Mouse (Mus musculus) lung, postnatal 25 days (tissue): Measurements from ENCODE around the gene Vsig10l.

Experiments
- DNase-seq: peaks from one replicate; pipeline ENCODE4 v3.0.0; 2022; ENCODE audit warnings: low spot score

The Vsig10l gene

GRCm38 (mm10) chr7:43454371-43454770 is 8.6 kb upstream of the Vsig10l start:
- peak; percentile 21 for DNase-seq

- DNase-seq: no peak
These were observed 1.0 kb downstream of the Vsig10l start for GRCm38 (mm10) chr7:43463976-43464375.

- DNase-seq: peak; percentile 29
These were observed 2.0 kb downstream of the Vsig10l start for GRCm38 (mm10) chr7:43464864-43465343.

- peak; percentile 93 for DNase-seq
These were observed 2.6 kb downstream of the Vsig10l start for GRCm38 (mm10) chr7:43465344-43466098.

GRCm38 (mm10) chr7:43466099-43466694 is 3.2 kb downstream of the Vsig10l start:
- DNase-seq: peak; percentile 85

GRCm38 (mm10) chr7:43470373-43470772 is 7.4 kb downstream of the Vsig10l start:
- DNase-seq: no peak

- DNase-seq: no peak
These were observed 12.8 kb downstream of the Vsig10l start for GRCm38 (mm10) chr7:43475706-43476105.

GRCm38 (mm10) chr7:43476376-43476775 is 13.4 kb downstream of the Vsig10l start:
- no peak for DNase-seq

- no peak for DNase-seq
These were observed 18.2 kb downstream of the Vsig10l start for GRCm38 (mm10) chr7:43481191-43481590.

GRCm38 (mm10) chr7:43482090-43482716 is 19.3 kb downstream of the Vsig10l start:
- no peak for DNase-seq

GRCm38 (mm10) chr7:43483236-43483635 is 20.3 kb downstream of the Vsig10l start:
- no peak for DNase-seq

- no peak for DNase-seq
These were observed 25.7 kb downstream of the Vsig10l start for GRCm38 (mm10) chr7:43488646-43489045.

GRCm38 (mm10) chr7:43489631-43490125 is 26.7 kb downstream of the Vsig10l start, which contains the start of gene Iglon5:
Gene Iglon5, minus strand, starts transcription at chr7:43490075.
- DNase-seq: no peak

- no peak for DNase-seq
These were observed 27.2 kb downstream of the Vsig10l start for GRCm38 (mm10) chr7:43490182-43490584.

- no peak for DNase-seq
These were observed 27.9 kb downstream of the Vsig10l start for GRCm38 (mm10) chr7:43490861-43491260.

- DNase-seq: no peak
These were observed 32.5 kb downstream of the Vsig10l start for GRCm38 (mm10) chr7:43495343-43496021.

GRCm38 (mm10) chr7:43511707-43512478 is 48.9 kb downstream of the Vsig10l start:
- DNase-seq: no peak

GRCm38 (mm10) chr7:43512519-43512918 is 49.6 kb downstream of the Vsig10l start:
- DNase-seq: no peak

- no peak for DNase-seq
These were observed 52.1 kb downstream of the Vsig10l start for GRCm38 (mm10) chr7:43515076-43515475.

GRCm38 (mm10) chr7:43518341-43518740 is 55.4 kb downstream of the Vsig10l start:
- DNase-seq: no peak
